Mouse (Mus musculus): ENCODE measurements around the gene Eps8l2.

Gene Eps8l2
- long read RNA-seq, experiment 1 = 0 reads
- long read RNA-seq, experiment 2, partial matches to known transcripts = 0 of 1 reads
- long read RNA-seq, experiment 2, other reads (novel, unspliced or antisense) = 1 of 1 reads

GRCm38 (mm10) chr7:141338576-141339131, at the start of gene Eps8l2:
TSS of gene Eps8l2 (plus strand) at chr7:141338880.
- intact Hi-C loops (cut with DNase I) = no loop called here

GRCm38 (mm10) chr7:141291921-141292582, 46.6 kb upstream of the Eps8l2 start, which contains the start of gene Drd4:
TSS of gene Drd4 (plus strand) at chr7:141292006.
- intact Hi-C loops (cut with DNase I) = no loop called here

GRCm38 (mm10) chr7:141292583-141293388, 45.9 kb upstream of the Eps8l2 start:
- intact Hi-C loops (cut with DNase I) = no loop called here

GRCm38 (mm10) chr7:141293852-141294471, 44.7 kb upstream of the Eps8l2 start:
- intact Hi-C loops (cut with DNase I) = no loop called here

- intact Hi-C loops (cut with DNase I) = no loop called here
Observed at GRCm38 (mm10) chr7:141294479-141294878, 44.2 kb upstream of the Eps8l2 start.

- intact Hi-C loops (cut with DNase I) = no loop called here
Observed at GRCm38 (mm10) chr7:141297926-141298650, 40.6 kb upstream of the Eps8l2 start.

- intact Hi-C loops (cut with DNase I) = no loop called here
Observed at GRCm38 (mm10) chr7:141299175-141299574, 39.5 kb upstream of the Eps8l2 start.

GRCm38 (mm10) chr7:141301386-141301785, 37.3 kb upstream of the Eps8l2 start:
- intact Hi-C loops (cut with DNase I) = no loop called here

GRCm38 (mm10) chr7:141302702-141303268, 35.9 kb upstream of the Eps8l2 start:
- intact Hi-C loops (cut with DNase I) = no loop called here

- intact Hi-C loops (cut with DNase I) = no loop called here
Observed at GRCm38 (mm10) chr7:141304537-141304936, 34.1 kb upstream of the Eps8l2 start.

- intact Hi-C loops (cut with DNase I) = no loop called here
Observed at GRCm38 (mm10) chr7:141314416-141314815, 24.3 kb upstream of the Eps8l2 start.

GRCm38 (mm10) chr7:141315076-141315475, 23.6 kb upstream of the Eps8l2 start:
- intact Hi-C loops (cut with DNase I) = loop anchor here (5.0 kb wide), 1 partner anchor 38 kb away; the partner anchor contains the start of genes Cdhr5 and Sct

- intact Hi-C loops (cut with DNase I) = loop anchor here (5.0 kb wide), 1 partner anchor 39 kb away; the partner anchor contains the start of genes Cdhr5 and Sct
Observed at GRCm38 (mm10) chr7:141315974-141316373, 22.7 kb upstream of the Eps8l2 start.

GRCm38 (mm10) chr7:141317619-141318132, 21.0 kb upstream of the Eps8l2 start:
- intact Hi-C loops (cut with DNase I) = loop anchor here (5.0 kb wide), 1 partner anchor 40 kb away; the partner anchor contains the start of genes Cdhr5 and Sct

- intact Hi-C loops (cut with DNase I) = loop anchor here (5.0 kb wide), 1 partner anchor 42 kb away; the partner anchor contains the start of genes Cdhr5 and Sct
Observed at GRCm38 (mm10) chr7:141319446-141319845, 19.2 kb upstream of the Eps8l2 start.

GRCm38 (mm10) chr7:141324686-141325085, 14.0 kb upstream of the Eps8l2 start:
- intact Hi-C loops (cut with DNase I) = no loop called here

GRCm38 (mm10) chr7:141326546-141327446, 11.9 kb upstream of the Eps8l2 start:
- intact Hi-C loops (cut with DNase I) = no loop called here

GRCm38 (mm10) chr7:141327469-141328372, 11.0 kb upstream of the Eps8l2 start, which contains the start of the genes Deaf1 and Tmem80:
TSS of gene Deaf1 (minus strand) at chr7:141327690.
TSS of gene Tmem80 (plus strand) at chr7:141327739.
- intact Hi-C loops (cut with DNase I) = no loop called here

All from adrenal gland (tissue).